Mouse (Mus musculus) ovary, postnatal 10 days (tissue): ENCODE results near the gene Foxk2.

ENCODE experiments used
- DNase-seq: peaks from one replicate; pipeline ENCODE4 v3.0.0; 2022; ENCODE audit warnings: low spot score

The Foxk2 gene

DNA sequence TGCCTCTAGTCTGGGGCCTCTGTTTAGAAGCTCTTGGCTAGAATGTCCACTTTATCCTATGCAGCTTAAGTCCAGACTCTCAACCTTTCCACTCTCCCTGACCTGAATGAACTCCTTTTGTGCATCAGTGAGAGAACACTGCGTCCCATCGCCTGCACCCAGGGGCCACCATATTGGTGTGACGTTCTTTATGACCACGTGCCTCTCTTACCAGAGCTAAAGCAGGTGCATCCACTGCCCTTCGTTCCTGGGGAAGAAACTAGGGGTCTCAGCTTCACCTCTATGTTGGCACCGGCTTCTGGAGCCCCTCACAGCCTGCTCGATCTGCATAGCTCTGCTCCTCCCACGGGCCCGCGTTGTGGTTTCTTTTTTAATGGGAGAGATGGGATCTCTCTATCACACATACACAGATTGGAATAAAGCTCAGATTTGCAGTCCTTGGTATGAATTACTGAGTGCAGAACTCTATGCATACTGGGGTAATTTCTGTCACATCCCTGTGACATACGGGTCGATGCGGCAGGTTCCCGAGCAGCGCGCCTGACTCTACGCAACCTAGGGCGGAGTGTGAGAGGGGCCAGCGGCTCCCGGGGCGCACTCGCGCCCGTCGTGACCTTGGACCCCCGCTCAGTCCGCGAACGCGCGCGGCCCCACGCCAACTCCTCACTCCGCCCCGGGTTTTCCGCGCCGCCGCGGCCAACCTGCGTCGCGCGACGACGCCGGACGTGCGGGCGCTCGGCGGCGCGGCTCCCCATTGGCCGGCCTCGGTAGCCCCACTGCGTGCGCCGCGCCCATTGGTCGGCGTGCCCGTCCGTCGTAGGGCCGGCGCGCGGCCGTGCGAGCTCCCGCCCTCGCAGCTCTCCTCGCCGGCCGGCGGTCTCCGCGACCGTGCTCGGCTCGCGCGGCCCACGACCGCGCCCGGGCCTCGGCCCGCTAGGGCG, at the start of gene Foxk2:
Gene Foxk2 (plus strand): TSS at position 831 of the 941 bp plus-strand sequence.
- peak; percentile 65 for DNase-seq

DNA sequence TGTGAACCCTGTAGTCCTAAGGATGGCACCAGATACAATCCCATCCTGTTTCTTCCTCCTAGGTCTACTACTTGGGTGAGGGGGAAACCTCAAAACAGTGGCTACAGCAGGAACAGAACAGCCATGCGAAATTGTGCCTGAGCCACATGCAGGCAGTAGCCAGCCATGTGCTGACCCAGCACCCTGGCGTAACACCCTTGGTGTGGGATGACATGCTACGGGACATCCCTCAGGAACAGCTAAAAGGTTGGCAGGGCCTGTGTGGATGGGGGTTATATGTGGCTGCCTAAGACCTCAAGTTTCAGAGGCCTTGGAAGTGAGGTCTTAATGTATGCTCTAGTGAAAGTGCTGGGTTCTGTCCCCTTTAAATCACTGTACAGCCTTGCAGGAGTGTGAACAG, 43.0 kb upstream of the Foxk2 start:
- DNase-seq: no peak

DNA sequence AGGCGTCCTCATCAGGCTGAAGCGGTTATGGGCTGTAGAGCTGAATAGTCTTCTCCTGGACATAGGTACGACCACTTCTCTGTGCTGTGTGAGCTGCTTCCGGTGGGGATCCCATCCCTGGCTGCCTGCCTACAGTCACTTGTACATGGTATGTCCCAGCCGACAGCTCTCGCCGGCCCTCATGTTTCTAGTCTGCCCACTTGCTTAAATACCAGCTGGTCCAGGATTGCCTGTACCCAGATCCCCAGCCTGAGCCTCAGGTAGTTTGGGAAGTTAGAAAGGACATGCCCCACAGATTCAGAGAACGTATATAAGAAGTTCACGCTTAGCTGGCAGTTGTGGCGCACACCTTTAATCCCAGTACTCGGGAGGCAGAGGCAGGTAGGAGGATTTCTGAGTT, 40.0 kb upstream of the Foxk2 start:
- no peak for DNase-seq

DNA sequence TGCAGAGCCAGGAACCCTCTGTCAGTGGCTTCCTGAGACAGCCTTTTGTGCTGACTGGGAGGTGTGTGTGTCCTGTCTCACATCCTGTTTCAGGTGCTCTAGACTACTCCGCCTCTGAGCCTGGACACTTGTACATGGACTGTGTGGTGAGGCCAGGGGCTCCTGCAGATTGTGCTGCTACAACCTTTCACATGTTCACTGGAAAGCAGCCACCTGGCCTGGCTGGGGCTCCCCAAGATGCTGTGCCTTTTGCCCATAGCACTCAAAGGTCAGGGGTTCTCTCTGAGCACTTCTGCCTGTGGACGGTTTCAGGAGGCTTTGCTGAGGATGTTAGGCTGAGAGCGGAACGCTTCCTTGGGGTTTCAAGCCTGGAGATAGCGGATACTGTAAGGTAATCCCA, 39.0 kb upstream of the Foxk2 start:
- DNase-seq: no peak

DNA sequence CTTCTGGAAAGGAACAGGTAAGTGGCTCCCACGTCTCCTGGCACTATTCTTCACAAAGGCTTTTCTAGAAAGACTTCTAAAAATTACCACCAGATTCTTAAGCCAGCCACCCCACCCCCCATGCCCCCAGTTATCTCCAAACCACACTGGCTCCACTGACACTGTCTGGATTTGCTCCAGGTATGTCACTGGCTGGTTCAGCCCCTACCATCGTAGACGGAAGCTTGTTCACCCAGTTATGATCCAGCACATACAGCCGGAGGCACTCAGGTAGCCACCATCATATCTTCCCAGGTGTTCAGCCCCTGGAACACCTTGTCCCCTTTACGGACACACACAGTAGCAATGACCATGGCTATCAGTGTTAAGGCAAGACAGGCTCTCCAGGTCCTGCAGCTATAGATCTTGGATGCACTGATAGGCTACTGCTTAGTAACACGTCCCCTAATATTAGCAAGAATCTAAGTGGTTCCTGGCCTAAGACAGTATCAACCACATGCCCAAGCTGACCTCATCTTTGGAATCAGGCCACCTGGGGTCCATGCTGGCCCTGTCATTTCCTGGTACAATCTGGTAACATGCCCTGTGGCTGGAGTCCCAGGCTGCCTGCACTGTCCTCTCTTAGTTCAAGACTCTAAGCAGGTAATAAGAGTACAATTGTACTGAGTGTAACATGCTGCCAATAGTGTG, 38.3 kb upstream of the Foxk2 start:
- DNase-seq: no peak

DNA sequence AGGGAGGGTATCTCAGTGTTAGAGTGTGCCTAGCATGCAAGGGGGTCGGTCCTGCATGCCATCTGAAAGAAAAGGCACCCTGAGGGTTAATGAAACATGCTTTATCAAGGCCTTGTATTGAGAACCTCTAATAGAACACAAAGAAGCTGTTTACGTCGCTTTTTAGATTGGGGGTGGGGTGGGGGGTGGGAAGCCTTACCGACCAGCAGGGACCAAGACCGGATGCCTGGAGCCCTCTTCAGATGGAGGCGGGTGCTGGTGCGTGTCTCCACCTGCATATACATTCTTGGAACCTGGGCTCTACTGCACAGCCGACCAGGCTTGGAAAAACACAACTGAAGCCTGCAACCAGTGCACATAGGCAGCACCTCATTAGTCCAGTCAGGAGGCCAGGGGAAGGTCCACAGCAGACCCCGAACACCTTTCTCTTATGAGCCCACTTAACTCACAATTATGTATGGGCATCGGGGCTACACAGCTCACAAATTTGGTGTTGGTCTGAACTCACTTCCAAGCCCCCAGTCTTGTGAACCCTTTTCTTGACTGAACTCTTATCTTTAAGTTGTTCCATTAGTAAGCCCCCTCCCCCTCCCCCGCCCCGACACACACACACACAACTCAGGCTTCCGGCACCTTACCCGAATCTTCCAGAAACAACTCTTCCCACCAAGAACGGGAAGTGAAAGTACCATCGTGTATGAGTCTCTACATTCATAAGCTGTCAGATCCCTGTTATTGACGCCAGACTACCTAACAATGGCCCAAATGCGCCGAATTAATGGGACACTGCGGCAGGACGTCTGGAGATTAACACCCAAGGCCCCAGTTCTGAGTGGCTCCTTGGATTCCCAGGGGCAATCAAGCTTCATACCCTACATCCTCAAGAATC, 31.4 kb upstream of the Foxk2 start:
- peak; percentile 9 for DNase-seq

DNA sequence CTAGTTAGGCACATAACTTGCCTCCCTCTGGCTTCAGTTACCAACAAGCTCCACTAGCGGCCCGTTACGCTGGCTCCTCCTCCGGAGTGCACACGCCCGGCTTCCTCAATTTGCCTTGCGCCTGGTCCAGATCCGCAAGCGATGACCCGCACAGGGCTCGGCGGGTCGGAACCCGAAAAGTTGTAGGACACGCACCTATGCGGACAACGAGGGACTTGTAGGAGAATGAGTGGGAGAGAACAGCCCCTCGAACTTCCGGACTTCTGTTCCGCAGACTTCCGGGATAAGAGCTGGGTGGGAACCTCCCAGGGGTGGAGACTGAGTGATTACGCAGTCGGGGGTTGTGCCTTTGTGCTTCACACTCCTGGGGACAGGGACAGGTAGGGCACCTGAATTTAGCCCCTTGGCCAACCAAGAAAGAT, 30.8 kb upstream of the Foxk2 start, which contains the start of gene Cybc1:
Gene Cybc1 (minus strand): TSS at position 305 of the 422 bp plus-strand sequence.
- peak; percentile 48 for DNase-seq

DNA sequence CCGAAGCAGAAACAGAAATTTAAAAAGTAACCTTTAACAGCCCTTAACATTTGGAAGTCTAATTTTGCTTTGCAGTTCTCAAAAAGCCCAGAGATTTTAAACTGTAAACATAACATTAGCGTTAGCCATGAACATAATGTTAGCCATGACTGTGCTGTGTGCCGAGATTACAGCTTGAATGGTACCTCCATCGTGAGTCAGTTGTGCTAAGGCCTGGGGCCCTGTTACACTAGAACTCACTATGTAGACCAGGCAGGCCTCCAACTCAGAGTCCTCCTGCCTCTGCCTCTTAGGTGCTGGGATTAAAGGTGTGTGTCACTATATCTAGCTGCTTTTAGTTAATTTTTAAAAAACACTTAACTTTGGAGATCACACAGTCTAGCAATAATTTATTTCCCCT, 28.6 kb upstream of the Foxk2 start:
- no peak for DNase-seq

DNA sequence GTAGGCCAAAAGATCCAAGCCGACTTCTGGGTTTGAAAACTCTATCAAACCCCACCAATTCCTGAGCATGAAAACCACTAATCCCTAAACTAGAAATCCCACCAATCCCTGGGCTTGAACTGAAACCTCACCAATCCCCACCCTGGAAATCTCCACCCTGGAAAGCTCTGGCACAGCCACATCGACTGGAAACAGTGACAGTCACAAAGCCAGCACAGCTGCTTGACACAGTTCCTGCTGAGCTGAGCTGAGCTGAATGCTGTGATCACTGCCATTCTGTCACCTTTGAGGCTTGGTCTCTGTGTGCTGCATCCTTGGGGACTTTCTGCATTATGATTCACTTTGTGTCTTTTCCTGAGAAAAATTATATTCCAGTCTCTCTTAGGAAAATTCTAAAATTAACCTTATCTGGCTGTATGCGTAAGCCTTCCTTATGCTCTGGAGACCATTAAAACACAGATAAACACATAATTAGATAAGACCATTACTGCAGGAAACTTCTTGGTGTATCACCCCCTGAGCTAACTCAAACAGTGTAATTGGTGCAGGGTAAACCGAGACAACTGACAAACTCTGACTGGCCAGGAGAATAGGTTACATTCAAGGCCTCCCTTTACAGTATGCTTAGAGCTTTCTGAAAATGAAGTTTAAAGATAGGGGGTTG, 28.0 kb upstream of the Foxk2 start:
- DNase-seq: no peak

DNA sequence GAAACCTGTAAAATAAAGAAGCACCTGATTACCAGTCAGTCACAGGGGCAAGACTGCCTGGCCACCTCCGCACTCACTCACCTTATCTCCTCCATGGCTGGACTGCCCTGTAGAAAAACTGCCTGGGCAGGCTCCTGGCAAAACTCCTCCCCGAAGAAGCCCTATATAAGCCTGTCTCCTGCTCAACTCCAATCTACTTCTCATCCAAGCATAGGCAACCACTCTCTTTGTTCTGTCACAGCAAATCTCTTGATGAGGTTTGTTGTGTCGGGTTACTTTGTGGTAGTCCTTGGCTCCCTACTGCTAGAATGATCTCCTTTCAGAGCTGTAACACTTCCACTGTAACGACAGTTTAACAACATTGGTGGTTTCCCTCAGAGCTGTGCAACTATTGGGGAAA, 27.1 kb upstream of the Foxk2 start:
- DNase-seq: no peak

DNA sequence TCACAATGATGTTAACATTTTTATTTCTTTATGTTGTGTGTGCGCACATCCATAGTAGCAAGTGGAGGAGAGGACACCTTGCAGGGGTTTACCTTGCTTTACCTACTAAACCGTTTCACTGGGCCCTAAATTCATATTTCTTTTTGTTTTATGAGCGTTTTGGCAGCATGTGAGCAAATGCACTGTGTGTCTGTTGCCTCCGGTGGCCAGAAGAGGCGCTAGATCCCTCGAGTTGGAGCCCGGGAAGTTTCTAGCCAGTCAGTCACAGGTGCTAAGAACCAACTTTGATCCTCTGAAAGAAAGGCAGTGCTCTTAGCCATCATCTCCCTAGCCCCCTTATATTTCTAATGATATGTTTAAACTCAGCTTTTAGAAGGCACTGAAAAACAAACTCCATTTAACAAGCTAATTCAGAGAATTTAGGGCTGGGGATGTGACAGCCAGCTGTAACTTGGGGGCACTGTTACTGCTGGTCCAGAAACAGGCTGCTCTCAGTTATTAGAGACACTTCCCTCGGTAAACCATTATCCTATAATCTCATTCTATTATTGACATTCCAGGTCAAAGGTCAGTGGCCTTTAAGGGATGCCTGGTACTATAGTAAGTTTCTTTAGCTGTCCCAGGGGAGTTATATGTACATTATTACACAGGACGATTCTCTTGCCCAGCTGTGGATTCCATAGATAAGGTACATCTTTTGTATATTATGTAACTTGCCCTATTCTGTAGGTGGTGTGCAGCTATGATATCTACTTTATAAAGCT, 24.1 kb upstream of the Foxk2 start:
- no peak for DNase-seq

DNA sequence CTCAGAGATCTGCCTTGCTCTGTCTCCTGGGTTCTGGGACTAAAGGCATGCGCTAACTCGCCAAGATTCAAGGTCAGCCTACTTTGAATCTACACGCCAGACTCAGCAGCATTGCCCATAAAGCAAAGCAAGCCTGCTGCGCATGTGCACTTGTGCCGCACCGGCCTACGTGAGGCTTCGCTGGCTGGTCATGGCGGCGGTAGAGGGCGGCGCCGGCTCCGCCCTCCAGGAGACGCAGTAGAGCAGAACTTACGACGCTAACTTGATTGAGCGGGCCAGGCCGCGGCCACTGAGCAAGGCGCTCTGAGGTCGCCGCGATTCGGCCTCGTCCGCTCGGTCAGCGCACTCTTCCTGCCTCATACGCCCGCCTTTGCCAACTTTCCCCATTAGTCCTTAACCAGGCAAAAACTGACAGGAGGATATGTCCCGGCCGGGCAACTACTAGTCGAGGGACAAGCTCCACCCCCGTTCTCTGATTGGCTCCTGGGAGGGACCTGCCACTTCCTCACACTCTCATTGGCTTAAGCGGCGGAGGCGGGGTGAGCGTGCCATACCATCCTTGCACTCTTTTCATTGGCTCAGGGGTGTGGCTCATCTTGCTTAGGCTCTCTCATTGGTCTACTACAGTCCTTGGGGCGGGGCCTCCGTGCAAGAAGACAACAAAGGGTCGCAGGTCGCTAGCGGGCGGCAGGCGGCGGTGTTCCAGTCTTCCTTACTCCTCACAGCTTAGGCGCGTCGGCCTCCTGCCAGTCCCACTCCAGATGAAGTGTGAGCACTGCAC, 23.0 kb upstream of the Foxk2 start, which contains the start of gene Narf:
Gene Narf (plus strand): TSS at position 690 of the 781 bp plus-strand sequence.
- DNase-seq: peak; percentile 94

DNA sequence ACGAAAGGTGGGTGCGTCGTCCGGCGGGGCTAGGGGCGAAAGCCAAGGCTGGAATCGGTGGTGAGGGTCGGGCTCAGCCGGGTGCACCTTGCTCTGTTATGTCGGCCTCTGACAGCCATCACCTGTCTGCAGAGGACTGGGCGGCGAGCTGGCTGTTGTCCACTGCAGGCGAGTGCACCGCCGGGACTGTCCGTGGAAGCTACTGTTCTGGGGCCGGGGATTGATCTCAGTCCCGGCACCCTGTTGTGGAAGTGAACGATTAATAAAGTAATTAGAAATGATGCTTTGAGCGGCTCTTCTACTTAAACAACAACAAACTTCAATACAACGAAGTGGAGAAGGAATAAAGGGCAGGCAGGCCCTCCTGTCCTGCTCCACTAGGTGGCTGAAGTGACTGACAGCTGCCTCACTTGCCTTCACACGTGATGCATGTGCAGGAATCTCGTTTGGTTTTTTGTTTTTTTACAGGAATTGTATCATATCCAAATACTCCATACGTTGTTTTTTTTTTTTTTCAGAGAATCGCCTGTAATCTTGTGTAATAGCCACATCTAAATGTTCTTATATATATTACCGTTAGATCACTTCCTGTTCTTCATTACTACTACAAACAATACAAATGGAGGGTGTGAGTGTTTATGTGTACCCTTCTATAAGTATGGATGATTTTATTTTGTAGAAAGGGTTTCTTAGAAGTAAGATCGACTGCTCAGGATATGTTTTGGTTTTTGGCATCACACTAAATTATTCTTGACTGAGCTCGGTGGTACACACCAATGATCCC, 22.3 kb upstream of the Foxk2 start:
- DNase-seq: peak; percentile 9

DNA sequence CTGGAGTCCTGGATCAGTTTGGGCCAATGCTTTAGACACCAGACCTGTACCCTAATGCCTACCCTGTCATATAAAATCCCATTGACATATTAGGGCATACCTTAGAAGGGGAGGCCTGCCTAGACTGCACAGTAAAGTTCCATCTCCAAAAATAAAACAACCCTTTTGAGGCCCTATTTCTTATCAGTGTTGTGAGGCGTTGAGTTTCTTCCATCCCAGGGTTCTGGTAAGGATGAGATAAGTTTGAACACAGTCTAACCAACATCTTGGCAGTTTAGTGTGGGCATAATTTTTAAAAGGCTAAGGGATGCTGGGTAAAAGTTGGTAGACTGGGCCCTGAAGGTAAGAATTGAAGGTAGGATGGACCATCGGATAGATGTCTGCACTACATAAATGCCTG, 20.1 kb upstream of the Foxk2 start:
- DNase-seq: no peak

DNA sequence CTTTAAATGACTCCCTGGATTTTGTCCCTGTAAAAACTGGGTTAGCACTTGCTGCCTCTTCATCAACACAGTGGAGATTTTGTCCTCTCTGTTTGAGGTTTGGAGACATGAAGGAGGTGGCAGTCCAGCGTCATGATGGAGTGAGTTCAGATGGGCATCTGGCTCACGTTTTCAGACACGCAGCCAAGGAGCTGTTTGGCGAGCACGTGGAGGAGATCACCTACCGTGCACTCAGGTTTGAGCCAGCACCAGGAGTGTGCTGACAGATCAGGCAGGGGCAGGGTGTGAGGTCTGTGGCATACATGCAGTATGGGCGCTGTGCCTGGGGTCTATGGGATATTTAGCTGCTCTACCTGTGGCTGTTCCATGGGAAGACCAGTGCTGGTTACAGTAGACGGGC, 9.6 kb upstream of the Foxk2 start:
- DNase-seq: no peak

DNA sequence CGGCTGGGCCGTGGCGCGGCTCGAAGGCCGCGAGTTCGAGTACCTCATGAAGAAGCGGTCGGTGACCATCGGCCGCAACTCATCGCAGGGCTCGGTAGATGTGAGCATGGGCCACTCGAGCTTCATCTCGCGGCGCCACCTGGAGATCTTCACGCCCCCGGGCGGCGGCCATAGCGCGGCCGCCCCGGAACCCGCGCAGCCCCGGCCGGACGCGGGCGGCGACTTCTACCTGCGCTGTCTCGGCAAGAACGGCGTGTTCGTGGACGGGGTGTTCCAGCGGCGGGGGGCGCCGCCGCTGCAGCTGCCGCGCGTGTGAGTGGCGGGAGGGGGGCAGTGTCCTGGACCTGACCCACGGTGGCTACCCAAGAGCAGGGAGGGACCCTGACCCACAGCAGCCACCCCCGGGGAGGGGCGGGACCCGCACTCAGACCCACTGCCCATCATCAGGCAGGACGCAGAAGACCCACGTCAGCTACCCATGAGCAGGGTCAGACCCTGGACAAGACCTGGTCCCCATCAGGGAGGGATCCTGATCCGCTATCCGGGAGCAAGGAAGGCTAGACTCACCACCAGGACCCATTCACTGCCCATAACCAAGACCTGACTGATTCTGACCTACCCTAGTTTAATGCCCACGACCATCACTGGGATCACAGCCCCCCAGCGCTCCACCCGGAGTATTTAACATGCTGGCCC, 569 bp downstream of the Foxk2 start:
- peak; percentile 8 for DNase-seq

DNA sequence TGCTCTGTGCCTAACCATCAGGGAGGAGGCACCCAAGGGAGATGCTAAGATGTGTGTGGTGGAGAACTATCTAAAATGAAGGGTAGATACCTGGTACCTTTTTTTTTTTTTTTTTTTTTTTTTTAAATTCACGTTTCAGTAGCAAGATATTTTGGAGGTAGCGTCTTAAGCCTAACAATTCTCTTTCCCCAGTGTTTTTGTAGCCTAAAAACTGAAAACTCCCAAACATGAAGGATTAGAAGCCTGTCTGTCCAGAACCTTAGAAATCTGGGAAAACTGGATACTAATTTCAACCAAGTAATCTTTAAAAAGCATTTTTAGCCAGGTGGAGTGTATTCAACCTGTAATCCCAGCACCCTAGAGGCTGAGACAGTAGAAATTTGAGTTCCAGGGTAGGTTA, 1.3 kb downstream of the Foxk2 start:
- DNase-seq: no peak

DNA sequence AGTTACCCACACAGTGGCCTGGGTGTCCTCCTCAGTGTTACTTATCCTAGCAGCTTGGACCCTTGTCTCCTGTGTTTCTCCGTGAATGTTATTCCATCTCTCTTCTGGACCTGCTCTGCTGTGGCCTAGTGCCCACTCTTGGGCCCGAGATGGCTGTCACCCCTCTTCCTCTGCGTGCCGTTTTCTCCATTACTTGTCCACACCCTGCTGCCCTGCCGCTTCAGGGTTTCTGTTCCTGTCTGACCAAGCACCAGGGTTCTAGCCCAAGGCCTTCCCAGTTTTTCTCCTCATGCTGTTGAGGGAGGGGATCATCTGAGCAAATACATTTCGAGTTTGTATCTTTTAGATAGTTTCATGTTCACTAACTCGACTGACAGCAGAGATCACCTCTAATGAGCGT, 17.7 kb downstream of the Foxk2 start:
- DNase-seq: no peak

DNA sequence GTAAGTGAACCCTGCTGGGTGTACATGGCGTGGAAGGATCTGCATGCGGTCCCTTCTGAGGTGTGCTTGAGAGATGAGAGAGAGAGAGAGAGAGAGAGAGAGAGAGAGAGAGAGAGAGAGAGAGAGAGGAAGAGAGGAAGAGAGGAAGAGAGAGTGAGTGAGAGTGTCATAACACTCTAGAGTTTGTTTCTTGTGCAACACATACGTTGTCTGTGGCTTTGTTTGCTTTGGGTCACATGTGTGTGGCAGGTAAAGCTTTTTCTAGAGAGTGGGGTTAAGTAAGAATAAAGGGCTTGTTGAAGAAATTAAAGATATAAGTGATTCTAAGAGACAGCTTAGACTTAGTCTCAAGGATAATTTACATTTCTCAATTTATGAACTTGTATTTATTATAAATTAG, 18.2 kb downstream of the Foxk2 start:
- DNase-seq: no peak
